Mouse (Mus musculus) layer of hippocampus, adult 8-10 months (tissue): ENCODE results near the gene Ttll5. TPM values are rescaled to one million over a fixed set of nuclear protein-coding genes. Genes with fewer than 3 reads are reported as not detected.
A peak's percentile ranks its signal among the peaks of the same experiment; 100 is the strongest.

Source experiments
- DNase-seq, 2 experiments: peaks; one replicate each; pipeline ENCODE4 v3.0.0; 2022; ENCODE audit warnings: low spot score in 2 of 2
- total RNA-seq, 4 experiments: library from RNA; stranded (reverse); gene quantifications; 2 replicates each; pipeline ENCODE4 v1.2.4; 2022

The Ttll5 gene
- total RNA-seq, 4 experiments from 2014 or later: 43.8 to 55.8 (median 51.1) TPM

DNA sequence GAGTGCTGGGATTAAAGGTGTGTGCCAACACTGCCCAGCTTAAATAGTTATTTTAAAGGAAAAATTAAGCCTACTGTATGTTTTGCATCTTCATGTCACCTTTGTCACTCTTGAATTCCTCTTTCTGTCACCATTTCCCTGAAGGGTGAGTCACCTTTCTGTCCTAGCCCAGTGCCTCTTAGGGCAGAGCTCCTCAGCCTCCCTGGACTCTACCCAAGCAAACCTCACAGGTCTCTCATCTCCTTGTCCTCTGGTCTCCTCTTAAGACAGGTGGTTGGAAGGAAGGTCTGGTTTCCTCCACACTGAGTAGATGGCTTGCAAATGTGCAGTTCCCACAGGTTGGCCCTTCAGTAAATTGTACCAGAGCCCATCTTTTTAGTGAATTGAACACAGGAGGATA, 143.4 kb downstream of the Ttll5 start:
- DNase-seq: no peak

- peak in 1 of 2 experiments; percentile 38 for DNase-seq
These were observed 143.9 kb downstream of the Ttll5 start for GRCm38 (mm10) chr12:85968409-85968808.

DNA sequence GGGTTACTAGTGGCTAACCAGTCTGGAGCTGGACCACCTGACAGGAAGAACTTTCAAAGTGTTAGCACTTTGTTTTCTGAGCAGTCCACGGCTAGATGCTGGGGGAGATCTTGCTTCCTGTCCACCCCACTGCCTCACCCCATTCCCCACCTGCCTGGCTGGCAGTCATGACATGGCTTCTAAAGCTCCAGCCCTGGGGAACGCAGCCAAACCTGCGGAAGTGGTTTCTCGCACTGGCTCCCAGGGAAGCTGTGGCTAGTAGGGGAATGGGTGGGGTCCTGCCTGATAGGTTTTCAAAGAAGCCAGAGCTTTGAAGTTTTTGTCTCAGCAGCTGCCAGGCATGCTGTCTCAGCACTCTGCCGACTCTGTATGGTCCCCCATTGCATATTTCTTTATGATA, 145.1 kb downstream of the Ttll5 start:
- DNase-seq: no peak

DNA sequence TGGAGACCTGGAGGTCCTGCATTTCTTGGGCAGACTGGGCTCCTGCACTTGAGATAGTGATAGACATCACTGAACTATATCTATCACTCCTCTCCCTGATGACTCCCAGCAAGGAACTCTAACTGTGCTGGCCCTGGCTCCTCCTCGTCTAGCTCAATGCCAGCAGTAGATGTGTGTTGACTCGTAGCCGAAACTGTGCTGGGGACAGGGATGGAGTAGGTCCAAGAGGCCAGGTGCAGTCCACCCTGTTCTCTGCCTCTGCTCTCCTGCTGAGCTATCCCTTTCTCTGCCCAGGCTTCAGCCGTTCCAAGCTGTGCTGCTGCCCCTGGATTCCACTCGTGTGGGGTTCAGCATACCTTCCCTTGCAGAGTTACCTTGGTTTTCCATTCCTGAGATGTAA, 145.7 kb downstream of the Ttll5 start:
- no peak for DNase-seq

- no peak for DNase-seq
These were observed 146.3 kb downstream of the Ttll5 start for GRCm38 (mm10) chr12:85970803-85971202.

DNA sequence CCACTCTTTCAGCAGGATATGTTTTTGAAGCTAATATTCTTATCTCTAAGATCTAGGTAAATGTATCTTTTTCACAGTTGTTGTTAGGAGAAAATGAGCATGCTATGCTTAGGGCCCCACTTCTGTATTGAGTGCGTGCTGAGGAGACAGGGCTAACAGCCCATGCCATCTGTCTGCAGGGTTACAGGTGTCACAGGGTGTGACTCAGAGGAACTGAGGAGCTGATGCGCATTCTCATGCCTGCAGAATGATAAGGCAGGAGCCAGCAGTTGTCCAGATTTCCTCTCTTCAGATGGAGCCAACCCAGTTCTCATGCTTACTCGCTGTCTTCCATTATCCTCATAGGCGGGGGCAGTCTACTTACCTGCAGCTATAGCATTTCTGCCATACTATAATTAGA, 147.2 kb downstream of the Ttll5 start:
- DNase-seq: no peak

DNA sequence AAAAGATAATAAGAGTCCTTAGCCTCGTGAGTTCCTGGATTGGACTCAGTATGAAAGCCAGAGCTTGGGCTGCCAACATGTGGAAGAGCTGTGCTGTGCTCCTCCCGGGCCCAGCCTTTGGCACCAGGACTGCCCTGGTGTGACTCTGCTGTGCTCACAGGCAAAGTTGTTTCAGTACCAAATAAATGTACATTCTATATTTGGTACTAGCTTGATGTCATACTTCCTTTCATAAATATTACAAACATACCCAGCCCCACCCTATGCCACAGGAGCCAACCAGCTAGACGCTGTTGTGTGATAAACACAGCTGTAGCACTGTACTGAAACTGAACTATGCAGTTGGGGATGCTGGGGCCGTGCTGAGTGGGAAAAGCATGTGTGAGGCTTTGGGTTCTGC, 149.1 kb downstream of the Ttll5 start:
- DNase-seq: no peak

DNA sequence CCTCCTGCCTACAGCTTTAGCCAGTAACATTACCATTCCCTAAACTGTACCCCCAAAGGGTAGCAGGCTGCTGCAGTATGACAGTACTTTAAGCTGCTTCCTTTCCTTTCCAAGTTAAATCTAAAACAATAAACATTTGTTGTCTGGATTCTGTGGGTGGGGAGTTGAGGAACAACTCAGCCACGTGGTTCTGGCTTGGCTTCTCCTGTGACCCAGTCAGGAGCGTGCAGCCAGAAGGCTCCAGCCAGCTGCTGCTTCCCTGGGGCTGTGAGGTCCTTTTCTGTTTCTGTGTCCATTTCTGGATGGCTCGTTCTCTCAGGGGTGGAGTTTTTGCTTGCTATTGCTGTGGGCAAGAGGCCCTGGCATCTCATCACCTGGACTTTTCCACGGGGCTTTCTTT, 149.6 kb downstream of the Ttll5 start:
- no peak for DNase-seq

DNA sequence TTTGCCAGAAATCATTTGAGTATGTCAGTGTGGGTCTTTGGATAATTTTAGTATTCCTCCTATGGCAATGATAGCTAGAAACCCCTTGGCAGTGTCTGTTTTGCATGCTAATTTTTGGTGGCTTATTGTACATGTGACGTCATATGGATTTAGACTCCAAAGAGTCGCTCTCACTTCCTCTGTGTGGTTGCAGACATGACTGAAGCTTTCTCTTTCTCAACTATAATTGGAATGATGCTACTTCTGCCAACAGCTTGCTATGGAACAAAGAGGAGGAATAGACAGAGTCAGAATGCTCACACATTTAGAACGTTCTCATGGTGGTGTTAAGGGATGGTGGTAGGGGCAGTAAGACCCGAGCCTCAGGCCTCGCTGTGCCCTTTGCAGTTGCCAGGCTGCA, 155.5 kb downstream of the Ttll5 start:
- no peak for DNase-seq

DNA sequence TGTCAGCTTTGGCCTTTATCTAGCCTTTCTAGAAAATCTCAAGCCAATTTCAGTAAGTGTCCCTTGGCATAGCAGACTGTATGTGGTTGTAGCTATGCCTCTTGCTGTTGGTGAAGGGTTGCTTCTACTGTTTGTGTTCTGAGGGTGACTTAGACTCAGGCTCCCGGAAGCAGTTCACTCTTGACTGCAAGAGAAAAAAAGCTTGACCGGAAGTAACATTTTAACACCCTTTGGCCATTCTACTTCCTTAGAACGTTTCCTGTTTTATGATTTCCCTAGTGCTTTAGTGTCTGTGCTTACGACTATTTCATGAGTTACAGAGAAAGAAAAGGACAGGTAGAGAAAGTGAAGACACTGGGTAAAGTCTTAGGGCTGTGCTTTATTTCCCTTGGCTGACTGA, 161.1 kb downstream of the Ttll5 start:
- no peak for DNase-seq

GRCm38 (mm10) chr12:85986024-85986423, 161.6 kb downstream of the Ttll5 start:
- no peak for DNase-seq

DNA sequence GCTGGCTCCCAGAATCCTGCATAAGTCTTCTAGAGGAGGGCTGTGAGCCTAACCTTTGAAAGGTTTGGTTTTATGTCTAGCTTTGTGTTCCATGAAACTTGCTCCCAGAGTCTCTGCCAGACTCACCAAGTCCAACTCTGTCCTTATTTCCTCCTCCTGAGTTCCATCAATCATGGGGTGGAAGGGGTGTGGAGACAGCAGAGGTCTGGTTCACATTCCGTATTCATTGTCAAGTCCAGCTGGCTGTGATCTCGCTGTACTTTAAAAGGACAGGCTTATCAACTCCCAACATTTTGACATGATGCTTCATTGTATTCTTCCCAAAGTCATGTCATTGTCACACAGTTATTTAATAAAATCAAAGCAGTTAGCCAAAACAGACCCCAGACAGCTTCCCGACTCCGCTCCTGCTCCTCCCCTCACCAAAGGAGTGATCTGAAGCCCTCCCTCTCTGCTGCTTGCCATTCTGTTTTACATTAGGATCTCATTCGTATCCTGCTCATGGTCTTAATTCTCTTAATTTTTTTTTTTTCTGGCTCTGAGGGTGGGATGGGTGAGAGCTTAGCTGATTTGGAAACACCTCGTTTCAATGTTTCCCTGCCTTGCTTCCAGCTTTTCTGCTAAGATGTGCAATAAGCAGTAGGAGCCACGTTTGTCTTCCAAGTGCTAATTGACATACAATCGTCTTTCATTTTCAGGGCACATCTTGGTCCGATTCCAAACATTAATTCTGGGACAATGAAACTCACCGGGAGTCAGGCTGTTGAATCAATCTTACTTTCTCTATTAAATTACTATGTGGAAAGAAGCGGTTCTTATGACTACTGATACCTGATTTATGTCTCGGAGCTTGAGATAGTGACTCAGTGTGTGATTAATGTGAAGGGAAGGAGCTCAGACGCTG, 162.3 kb downstream of the Ttll5 start:
- no peak for DNase-seq

GRCm38 (mm10) chr12:85987444-85987889, 163.0 kb downstream of the Ttll5 start:
- DNase-seq: no peak

DNA sequence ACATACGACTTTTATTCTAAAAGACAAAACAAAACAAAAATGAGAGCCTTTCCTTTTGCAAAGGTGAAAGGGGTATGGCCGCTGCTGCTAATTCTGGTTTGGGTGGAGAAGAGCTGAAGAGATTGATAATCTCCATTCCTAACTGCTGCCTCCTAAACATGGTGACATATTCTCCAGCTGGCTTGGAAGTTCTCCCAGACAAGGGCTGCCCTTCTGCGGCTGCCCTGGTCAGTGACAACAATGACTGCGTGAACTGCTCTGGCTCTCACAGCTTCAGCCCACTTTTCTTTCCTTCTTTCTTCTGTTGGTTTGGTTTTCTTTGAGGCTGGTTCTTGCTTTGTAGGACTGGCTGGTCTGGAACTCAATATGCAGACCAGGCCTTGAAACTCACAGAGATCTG, 163.7 kb downstream of the Ttll5 start:
- DNase-seq: no peak

DNA sequence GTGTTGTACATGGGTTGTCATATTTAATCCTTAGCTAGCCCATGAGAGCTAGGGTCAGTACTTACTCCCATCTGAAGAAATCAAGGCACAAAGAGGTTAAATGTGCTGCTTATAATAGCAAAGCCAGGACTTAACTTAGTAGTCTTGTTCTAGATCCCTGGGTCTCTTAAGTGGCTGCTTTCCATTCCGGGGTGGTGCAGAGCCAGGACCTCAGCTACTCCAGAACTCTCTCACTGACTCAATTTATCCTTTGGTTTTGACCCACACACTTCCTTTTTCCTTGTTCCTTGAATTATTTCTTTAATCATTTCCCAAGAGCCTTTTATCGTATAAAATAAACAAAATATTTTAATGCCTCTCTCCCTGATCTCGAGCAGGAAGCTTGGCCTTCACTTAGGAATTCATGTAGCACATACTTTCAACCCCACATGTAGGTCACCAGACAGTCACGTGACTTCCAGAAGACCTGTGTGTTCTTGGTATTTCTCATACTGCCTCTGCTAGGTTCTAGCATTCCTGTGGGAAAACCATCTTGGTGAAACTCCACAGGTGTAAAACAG, 164.4 kb downstream of the Ttll5 start:
- DNase-seq: no peak

- no peak for DNase-seq
These were observed 167.8 kb downstream of the Ttll5 start for GRCm38 (mm10) chr12:85992013-85992837.

GRCm38 (mm10) chr12:85992838-85993234, 168.4 kb downstream of the Ttll5 start:
- DNase-seq: no peak

DNA sequence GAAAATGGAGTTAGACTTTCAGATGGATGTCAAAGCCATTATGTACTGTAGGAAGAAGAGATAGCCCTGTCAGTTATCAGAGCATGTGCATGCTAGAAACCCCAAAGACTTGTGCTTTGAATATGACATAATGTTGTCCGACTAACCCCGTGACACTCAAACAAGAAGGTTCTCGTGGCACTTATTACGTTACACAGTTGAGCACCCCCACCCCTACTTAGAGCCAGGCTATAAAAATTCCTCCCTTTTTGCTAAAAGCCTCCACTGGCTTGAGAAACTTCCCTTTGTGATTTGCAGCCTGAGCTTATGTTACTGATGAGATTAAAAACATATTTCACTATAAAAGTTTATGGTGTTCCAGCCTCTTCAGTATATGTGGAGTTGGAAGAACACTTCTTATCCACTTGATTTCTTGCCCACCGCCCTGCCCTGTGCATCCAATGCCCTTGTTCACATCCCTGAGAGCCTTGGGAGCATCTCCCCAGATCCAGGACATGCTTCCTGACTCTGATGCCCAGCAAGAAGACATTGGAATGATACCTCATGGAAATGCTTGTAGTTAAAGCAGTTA, 169.4 kb downstream of the Ttll5 start:
- no peak for DNase-seq

DNA sequence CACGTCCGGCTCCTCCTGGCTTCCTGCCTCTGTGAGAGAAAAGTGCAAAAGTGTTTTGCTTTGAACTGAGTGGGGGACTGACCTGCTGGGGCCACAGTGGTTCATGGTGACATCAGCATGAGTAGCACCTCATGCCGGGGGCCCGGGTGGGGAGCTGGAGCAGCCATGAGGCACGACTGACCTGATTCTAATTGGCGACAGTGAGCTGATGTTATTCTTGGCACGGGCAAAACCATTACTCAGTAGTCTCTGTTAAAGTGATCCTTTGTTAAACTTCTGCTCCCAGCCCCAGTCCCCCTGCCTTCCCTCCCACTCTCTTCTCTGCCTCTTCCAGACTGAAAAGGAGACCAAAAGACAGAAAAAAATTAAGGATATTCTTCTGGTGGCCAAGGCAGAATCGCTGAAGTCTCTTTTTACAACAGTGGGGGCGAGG, 176.2 kb downstream of the Ttll5 start:
- DNase-seq: peak; percentile 25 to 46

GRCm38 (mm10) chr12:86001120-86001655, 176.7 kb downstream of the Ttll5 start:
- DNase-seq: peak in 1 of 2 experiments; percentile 37

- DNase-seq: no peak
These were observed 180.2 kb downstream of the Ttll5 start for GRCm38 (mm10) chr12:86004627-86005026.
